Mouse (Mus musculus) adrenal gland (tissue): ENCODE data around the gene Itga9.

Experiments used
- intact Hi-C: fragments of 180-260 bp; cut with DNase I; formaldehyde crosslinking; loops from one replicate; pipeline ENCODE4 v1.15.1; 2025

Itga9 gene

GRCm38 (mm10) chr9:118900677-118901076 is 294.2 kb downstream of the Itga9 start:
- intact Hi-C loops, result no loop called here

GRCm38 (mm10) chr9:118901917-118902316 is 295.4 kb downstream of the Itga9 start:
- intact Hi-C loops, result no loop called here

- intact Hi-C loops, result loop anchor here (5.0 kb wide), 1 partner anchor 316 kb away; no protein-coding TSS in a partner anchor
These were observed 301.6 kb downstream of the Itga9 start for GRCm38 (mm10) chr9:118907934-118908620.

GRCm38 (mm10) chr9:118913048-118913447 is 306.6 kb downstream of the Itga9 start:
- intact Hi-C loops, result no loop called here

GRCm38 (mm10) chr9:118913613-118914012 is 307.1 kb downstream of the Itga9 start:
- intact Hi-C loops, result no loop called here

GRCm38 (mm10) chr9:118914589-118914988 is 308.1 kb downstream of the Itga9 start:
- intact Hi-C loops, result no loop called here

GRCm38 (mm10) chr9:118915290-118915689 is 308.8 kb downstream of the Itga9 start:
- intact Hi-C loops, result no loop called here

- intact Hi-C loops, result loop anchor here (2.0 kb wide), 1 partner anchor 149 kb away; no protein-coding TSS in a partner anchor
These were observed 313.2 kb downstream of the Itga9 start for GRCm38 (mm10) chr9:118919672-118920186.

- intact Hi-C loops, result loop anchor here (1.0 to 2.0 kb wide), 2 partner anchors 109 to 148 kb away; no protein-coding TSS in a partner anchor
These were observed 314.5 kb downstream of the Itga9 start for GRCm38 (mm10) chr9:118920798-118921515.

- intact Hi-C loops, result loop anchor here (1.0 to 2.0 kb wide), 2 partner anchors 108 to 147 kb away; no protein-coding TSS in a partner anchor
These were observed 315.4 kb downstream of the Itga9 start for GRCm38 (mm10) chr9:118921926-118922325.

- intact Hi-C loops, result no loop called here
These were observed 318.1 kb downstream of the Itga9 start for GRCm38 (mm10) chr9:118924554-118925085.

GRCm38 (mm10) chr9:118925286-118926110 is 319.0 kb downstream of the Itga9 start:
- intact Hi-C loops, result no loop called here

- intact Hi-C loops, result no loop called here
These were observed 319.7 kb downstream of the Itga9 start, which contains the start of gene Ctdspl for GRCm38 (mm10) chr9:118926111-118926650. Gene Ctdspl, plus strand, starts transcription at chr9:118926453.

- intact Hi-C loops, result no loop called here
These were observed 320.3 kb downstream of the Itga9 start for GRCm38 (mm10) chr9:118926688-118927321.

GRCm38 (mm10) chr9:118927501-118927900 is 321.0 kb downstream of the Itga9 start:
- intact Hi-C loops, result no loop called here

GRCm38 (mm10) chr9:118928007-118928406 is 321.5 kb downstream of the Itga9 start:
- intact Hi-C loops, result no loop called here

GRCm38 (mm10) chr9:118928656-118929055 is 322.2 kb downstream of the Itga9 start:
- intact Hi-C loops, result no loop called here

GRCm38 (mm10) chr9:118930611-118931010 is 324.1 kb downstream of the Itga9 start:
- intact Hi-C loops, result no loop called here

- intact Hi-C loops, result no loop called here
These were observed 327.3 kb downstream of the Itga9 start for GRCm38 (mm10) chr9:118933800-118934199.

- intact Hi-C loops, result no loop called here
These were observed 327.8 kb downstream of the Itga9 start for GRCm38 (mm10) chr9:118934319-118934718.
